Mouse (Mus musculus): ENCODE results near the gene Spdye4b. TPM values are rescaled to one million over a fixed set of nuclear protein-coding genes. Genes with fewer than 3 reads are reported as not detected.
A peak's percentile ranks its signal among the peaks of the same experiment; 100 is the strongest.
"Not testable (repeated sequence)": the region's sequence is repeated elsewhere in the genome, so short reads cannot be mapped to it uniquely, and the experiment has no call there.

The Spdye4b gene
- polyA plus RNA-seq, 1 experiment from 2014 or later: 0.09 TPM

GRCm38 (mm10) chr5:143165508-143166070, 15.2 kb upstream of the Spdye4b start:
- Histone ChIP-seq H3K36me3 (no peaks in the 10 kb centered on the region), H3K4me1 (replicated peaks) (no peaks in the 10 kb centered on the region), H3K4me2 (replicated peaks) (no peak overlapping the region), H3K4me3 (replicated peaks) (no peak overlapping the region), H3K9ac (replicated peaks) (no peak overlapping the region), H3K27me3 (0 out of 2 replicates have a peak, but pooled peaks cover 7% of the 10 kb centered on the region), H3K9me3 (no peaks in the 10 kb centered on the region), H3K27ac (no peak overlapping the region)
- WGBS: 13% methylated on average over 18 of the region's 18 CpGs
- ATAC-seq: no peak

GRCm38 (mm10) chr5:143175970-143176369, 4.8 kb upstream of the Spdye4b start:
- 96% methylated on average over 4 of the region's 4 CpGs for WGBS
- peaks cover 14% of the 10 kb centered on the region for H3K4me1 ChIP-seq (replicated peaks)
- no peak overlapping the region for H3K9ac ChIP-seq (replicated peaks)
- ATAC-seq: no peak
- H3K36me3 ChIP-seq: peaks cover 75% of the 10 kb centered on the region
- no peak overlapping the region for H3K4me3 ChIP-seq (replicated peaks)
- H3K9me3 ChIP-seq: 0 out of 2 replicates have a peak, but pooled peaks cover 6% of the 10 kb centered on the region
- no peaks in the 10 kb centered on the region for H3K27me3 ChIP-seq
- H3K27ac ChIP-seq: no peak overlapping the region
- H3K4me2 ChIP-seq (replicated peaks): no peak overlapping the region

DNA sequence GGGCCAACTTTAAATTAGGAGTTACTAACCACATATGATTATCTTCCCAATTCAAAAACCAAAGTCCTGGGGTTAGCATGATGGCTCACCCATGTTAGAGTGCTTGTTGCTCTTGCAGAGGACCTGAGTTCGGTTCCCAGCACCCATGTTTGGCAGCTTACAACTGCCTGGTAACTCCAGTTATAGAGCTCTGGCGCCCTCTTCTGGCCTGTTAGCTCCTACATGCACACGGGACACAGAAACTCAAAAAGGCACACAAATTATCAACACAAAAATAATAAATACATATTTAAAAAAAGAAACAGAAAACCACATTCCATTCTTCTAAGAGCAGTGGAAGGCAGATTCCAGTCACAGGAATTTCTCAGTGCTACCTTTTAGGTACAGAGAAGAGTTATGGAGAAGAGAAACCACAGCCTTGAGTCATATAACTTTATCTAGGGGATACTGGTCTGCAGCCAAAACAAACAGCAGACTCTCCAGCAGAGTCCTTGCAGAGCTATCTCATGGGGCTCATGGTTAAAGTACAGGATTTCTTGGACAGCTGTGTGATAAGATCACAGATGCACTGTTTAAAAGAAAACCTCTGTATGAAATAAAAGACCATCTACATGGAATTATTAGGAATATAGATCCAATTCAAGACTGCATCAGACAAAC, 3.1 kb upstream of the Spdye4b start:
- Histone ChIP-seq H3K36me3 (peaks cover 58% of the 10 kb centered on the region), H3K9ac (replicated peaks) (no peak overlapping the region), H3K9me3 (0 out of 2 replicates have a peak, but pooled peaks cover 6% of the 10 kb centered on the region), H3K27me3 (no peaks in the 10 kb centered on the region), H3K4me2 (replicated peaks) (no peak overlapping the region), H3K4me1 (replicated peaks) (peaks cover 14% of the 10 kb centered on the region), H3K27ac (no peak overlapping the region), H3K4me3 (replicated peaks) (no peak overlapping the region)
- no peak for ATAC-seq
- WGBS: 93% methylated on average over 3 of the region's 3 CpGs

GRCm38 (mm10) chr5:143179179-143179578, 1.6 kb upstream of the Spdye4b start:
- Histone ChIP-seq H3K27ac (no peak overlapping the region), H3K27me3 (no peaks in the 10 kb centered on the region), H3K4me3 (replicated peaks) (peak overlapping the region; percentile 80), H3K9me3 (0 out of 2 replicates have a peak, but pooled peaks cover 6% of the 10 kb centered on the region), H3K4me1 (replicated peaks) (peaks cover 14% of the 10 kb centered on the region), H3K36me3 (peaks cover 43% of the 10 kb centered on the region), H3K9ac (replicated peaks) (peak overlapping the region; percentile 95; the same call in 1 of the 2 replicates), H3K4me2 (replicated peaks) (peak overlapping the region; percentile 83)
- no peak for ATAC-seq
- WGBS: 42% methylated on average over 6 of the region's 6 CpGs

- WGBS: 78% methylated on average over 1 of the region's 1 CpGs
- ATAC-seq; H3K9ac ChIP-seq (replicated peaks): not testable (repeated sequence)
Measured at GRCm38 (mm10) chr5:143188014-143188413, 7.2 kb downstream of the Spdye4b start.

GRCm38 (mm10) chr5:143192806-143193205, 12.0 kb downstream of the Spdye4b start:
- no peak for ATAC-seq
- H3K4me3 ChIP-seq (replicated peaks): no peak overlapping the region
- no peaks in the 10 kb centered on the region for H3K36me3 ChIP-seq
- H3K27ac ChIP-seq: no peak overlapping the region
- no peaks in the 10 kb centered on the region for H3K9me3 ChIP-seq
- H3K9ac ChIP-seq (replicated peaks): no peak overlapping the region
- no peak overlapping the region for H3K4me2 ChIP-seq (replicated peaks)
- no peaks in the 10 kb centered on the region for H3K4me1 ChIP-seq (replicated peaks)
- H3K27me3 ChIP-seq: no peaks in the 10 kb centered on the region
- 92% methylated on average over 8 of the region's 8 CpGs for WGBS

More at GRCm38 (mm10) chr5:143188014-143188413, 7.2 kb downstream of the Spdye4b start:
- not testable (repeated sequence) for H3K27me3 ChIP-seq; H3K4me2 ChIP-seq (replicated peaks); H3K27ac ChIP-seq; H3K9me3 ChIP-seq; H3K4me1 ChIP-seq (replicated peaks); H3K36me3 ChIP-seq; H3K4me3 ChIP-seq (replicated peaks)

GRCm38 (mm10) chr5:143194747-143195146, 13.9 kb downstream of the Spdye4b start:
- H3K4me3 ChIP-seq (replicated peaks); H3K27me3 ChIP-seq; H3K4me1 ChIP-seq (replicated peaks); H3K9ac ChIP-seq (replicated peaks); H3K27ac ChIP-seq; ATAC-seq; H3K9me3 ChIP-seq; H3K4me2 ChIP-seq (replicated peaks); H3K36me3 ChIP-seq: not testable (repeated sequence)
- WGBS: 71% methylated on average over 8 of the region's 8 CpGs

GRCm38 (mm10) chr5:143195166-143195565, 14.3 kb downstream of the Spdye4b start:
- no peak overlapping the region for H3K4me3 ChIP-seq (replicated peaks)

GRCm38 (mm10) chr5:143196506-143196905, 15.7 kb downstream of the Spdye4b start:
- WGBS: 89% methylated on average over 4 of the region's 4 CpGs
- H3K27me3 ChIP-seq: no peaks in the 10 kb centered on the region
- H3K9me3 ChIP-seq: no peaks in the 10 kb centered on the region
- H3K27ac ChIP-seq: no peak overlapping the region
- H3K36me3 ChIP-seq: no peaks in the 10 kb centered on the region
- H3K4me2 ChIP-seq (replicated peaks): no peak overlapping the region
- H3K9ac ChIP-seq (replicated peaks): no peak overlapping the region
- ATAC-seq: no peak
- no peaks in the 10 kb centered on the region for H3K4me1 ChIP-seq (replicated peaks)
- H3K4me3 ChIP-seq (replicated peaks): no peak overlapping the region

More at GRCm38 (mm10) chr5:143195166-143195565, 14.3 kb downstream of the Spdye4b start:
- Histone ChIP-seq H3K9ac (replicated peaks) (no peak overlapping the region), H3K27me3 (no peaks in the 10 kb centered on the region), H3K4me1 (replicated peaks) (no peaks in the 10 kb centered on the region), H3K27ac (no peak overlapping the region), H3K4me2 (replicated peaks) (no peak overlapping the region), H3K9me3 (no peaks in the 10 kb centered on the region), H3K36me3 (no peaks in the 10 kb centered on the region)
- no peak for ATAC-seq
- 76% methylated on average over 2 of the region's 2 CpGs for WGBS

- H3K36me3 ChIP-seq: no peaks in the 10 kb centered on the region
- 75% methylated on average over 3 of the region's 3 CpGs for WGBS
- H3K4me2 ChIP-seq (replicated peaks): no peak overlapping the region
- ATAC-seq: no peak
- peaks cover 3% of the 10 kb centered on the region; the same call in 1 of the 2 replicates for H3K9me3 ChIP-seq
- no peak overlapping the region for H3K9ac ChIP-seq (replicated peaks)
- H3K27me3 ChIP-seq: no peaks in the 10 kb centered on the region
- no peak overlapping the region for H3K4me3 ChIP-seq (replicated peaks)
- no peaks in the 10 kb centered on the region for H3K4me1 ChIP-seq (replicated peaks)
- no peak overlapping the region for H3K27ac ChIP-seq
Measured at GRCm38 (mm10) chr5:143205015-143205414, 24.2 kb downstream of the Spdye4b start.

- H3K4me3 ChIP-seq (replicated peaks): no peak overlapping the region
Measured at GRCm38 (mm10) chr5:143213832-143214231, 33.0 kb downstream of the Spdye4b start.

GRCm38 (mm10) chr5:143220996-143221395, 40.2 kb downstream of the Spdye4b start:
- H3K9ac ChIP-seq (replicated peaks): no peak overlapping the region
- 81% methylated on average over 5 of the region's 5 CpGs for WGBS
- no peaks in the 10 kb centered on the region for H3K4me1 ChIP-seq (replicated peaks)
- no peak overlapping the region for H3K4me3 ChIP-seq (replicated peaks)
- H3K36me3 ChIP-seq: no peaks in the 10 kb centered on the region
- no peaks in the 10 kb centered on the region for H3K9me3 ChIP-seq
- no peak overlapping the region for H3K27ac ChIP-seq
- no peaks in the 10 kb centered on the region for H3K27me3 ChIP-seq
- no peak overlapping the region for H3K4me2 ChIP-seq (replicated peaks)
- ATAC-seq: no peak

More at GRCm38 (mm10) chr5:143213832-143214231, 33.0 kb downstream of the Spdye4b start:
- no peak for ATAC-seq
- Histone ChIP-seq H3K4me1 (replicated peaks) (no peaks in the 10 kb centered on the region), H3K27me3 (no peaks in the 10 kb centered on the region), H3K36me3 (no peaks in the 10 kb centered on the region), H3K27ac (no peak overlapping the region), H3K9ac (replicated peaks) (no peak overlapping the region), H3K9me3 (0 out of 2 replicates have a peak, but pooled peaks cover under 1% of the 10 kb centered on the region), H3K4me2 (replicated peaks) (no peak overlapping the region)
- 90% methylated on average over 2 of the region's 2 CpGs for WGBS

All from midbrain, embryonic 13.5 days (tissue).